Mouse (Mus musculus) left cerebral cortex, adult 18-20 months (tissue): Measurements from ENCODE around the gene Sncg. TPM values are rescaled to one million over a fixed set of nuclear protein-coding genes. Genes with fewer than 3 reads are reported as not detected.
"Not testable (repeated sequence)": the region's sequence is repeated elsewhere in the genome, so short reads cannot be mapped to it uniquely, and the experiment has no call there.

Experiments
- DNase-seq, 2 experiments: peaks; one replicate each; pipeline ENCODE4 v3.0.0; 2021 to 2022; ENCODE audit warnings: low spot score in 2 of 2, mixed read lengths in 1 of 2
- total RNA-seq, 2 experiments: library from RNA; stranded (reverse); gene quantifications; 2 replicates each; pipeline ENCODE4 v1.2.3; 2021

Sncg gene
- total RNA-seq, 2 experiments from 2014 or later: 5.4 to 5.8 TPM

DNA sequence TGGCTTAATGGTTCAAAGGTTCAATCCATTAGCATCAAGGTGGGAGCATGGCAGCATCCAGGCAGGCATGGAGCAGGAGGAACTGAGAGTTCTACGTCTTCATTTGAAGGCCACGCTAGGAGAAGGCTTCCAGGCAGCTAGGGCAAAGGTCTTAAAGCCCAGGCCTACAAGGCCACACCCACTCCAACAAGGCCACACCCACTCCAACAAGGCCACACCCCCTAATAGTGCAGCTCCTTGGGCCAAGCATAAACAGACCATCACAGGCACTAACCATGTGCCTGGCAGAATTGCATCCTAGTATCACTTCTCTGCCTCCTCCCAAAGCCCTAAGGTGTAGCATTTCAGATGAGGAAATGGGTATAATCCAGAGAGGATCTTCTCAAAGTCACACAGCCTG, 2.8 kb downstream of the Sncg start:
- DNase-seq: no peak

DNA sequence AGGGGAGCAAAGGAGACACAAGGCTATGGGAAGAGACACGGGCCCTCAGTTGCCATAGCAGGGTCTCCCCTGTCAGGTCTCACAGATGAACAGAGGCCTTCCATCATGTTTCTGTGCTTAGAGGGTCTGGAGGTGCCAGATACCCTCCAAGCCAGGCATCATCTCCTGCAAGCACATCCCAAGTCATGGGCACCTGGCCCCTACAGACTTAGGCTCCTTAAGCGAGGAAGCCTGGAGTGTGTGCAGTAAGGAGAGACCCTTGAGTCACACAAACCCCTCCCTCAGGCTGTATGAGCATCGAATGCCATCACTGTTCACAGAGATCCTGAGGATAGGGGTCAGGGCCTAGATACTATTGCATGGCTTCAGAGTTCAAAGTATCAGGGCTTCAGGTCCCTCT, 3.7 kb downstream of the Sncg start:
- no peak for DNase-seq

DNA sequence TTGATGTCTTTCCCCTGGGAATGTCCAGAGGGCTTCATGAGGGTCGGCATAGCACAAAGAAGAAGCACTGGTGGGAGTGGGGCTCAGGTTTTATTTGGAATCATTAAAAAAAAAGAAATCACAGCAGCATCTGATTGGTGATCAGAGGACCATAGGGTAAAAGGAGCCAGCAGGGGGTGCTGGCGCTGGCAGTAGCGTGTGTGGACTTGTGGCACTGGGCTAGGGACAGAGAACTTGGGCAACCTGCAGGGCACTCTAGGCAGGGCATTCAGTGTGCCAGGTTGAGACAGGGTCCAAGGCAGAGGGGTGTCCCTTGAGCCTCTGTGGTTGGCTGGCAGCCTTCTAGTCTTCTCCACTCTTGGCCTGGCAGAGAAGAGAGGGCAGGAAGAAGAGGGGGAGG, 4.4 kb downstream of the Sncg start:
- DNase-seq: no peak

DNA sequence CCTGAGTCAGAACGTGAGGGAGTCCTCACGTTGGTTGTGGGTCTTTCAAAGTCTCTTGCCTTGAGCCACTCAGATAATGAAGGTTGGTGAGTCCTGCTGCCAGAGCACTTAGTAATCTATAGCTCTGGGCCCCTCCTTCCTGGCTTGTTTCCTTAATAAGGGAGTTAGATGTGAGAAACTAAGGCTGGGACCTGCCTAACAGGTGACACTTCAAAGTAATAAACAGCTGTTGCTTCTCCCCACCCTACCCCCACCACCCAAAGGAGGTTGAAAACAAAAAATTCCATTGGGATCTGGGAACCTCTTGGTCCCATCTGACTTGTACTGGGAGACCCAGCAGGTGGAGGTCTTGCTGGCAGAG, 9.5 kb downstream of the Sncg start:
- no peak for DNase-seq

DNA sequence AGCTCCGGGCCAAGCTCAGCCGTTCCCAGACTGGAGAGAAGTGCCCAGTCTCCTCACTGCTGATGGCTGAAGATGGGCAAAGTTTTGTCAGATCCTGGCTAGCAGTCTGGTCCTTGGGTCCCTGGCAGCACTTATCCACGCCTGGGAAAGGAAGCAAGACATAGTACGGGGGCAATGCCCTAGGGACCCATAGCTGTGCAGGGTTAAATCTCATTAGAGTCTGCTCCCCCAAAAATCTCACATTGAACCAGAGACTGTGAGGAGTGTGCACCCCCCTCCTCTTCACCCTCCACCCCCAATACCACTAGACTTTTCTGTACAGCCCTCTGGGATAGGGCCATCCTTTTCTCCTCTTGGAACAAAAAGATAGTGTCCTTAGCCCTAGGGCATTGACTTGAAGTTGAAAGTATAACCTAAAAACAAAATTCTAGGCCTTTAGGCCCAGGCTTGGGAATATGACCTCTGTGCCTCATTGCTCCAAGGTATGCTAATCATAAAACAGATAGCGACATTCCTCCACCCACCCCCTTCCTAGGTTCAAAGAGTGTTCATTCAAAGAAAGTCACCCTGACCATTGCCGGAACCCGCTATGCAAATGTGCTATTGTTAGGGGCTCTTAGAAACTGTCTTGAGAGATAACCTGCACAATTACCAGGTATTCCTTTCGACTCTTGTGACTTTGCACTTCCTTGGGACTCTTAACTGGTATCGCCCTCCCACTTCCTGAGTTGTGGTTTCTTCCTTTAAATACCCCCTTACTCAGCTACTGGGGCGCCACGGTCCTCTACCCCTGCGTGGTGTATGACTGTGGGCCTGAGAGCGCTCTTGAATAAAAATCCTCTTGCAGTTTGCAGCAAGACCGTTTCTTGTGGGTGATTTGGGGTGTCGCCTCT, 10.1 kb downstream of the Sncg start:
- not testable (repeated sequence) for DNase-seq

DNA sequence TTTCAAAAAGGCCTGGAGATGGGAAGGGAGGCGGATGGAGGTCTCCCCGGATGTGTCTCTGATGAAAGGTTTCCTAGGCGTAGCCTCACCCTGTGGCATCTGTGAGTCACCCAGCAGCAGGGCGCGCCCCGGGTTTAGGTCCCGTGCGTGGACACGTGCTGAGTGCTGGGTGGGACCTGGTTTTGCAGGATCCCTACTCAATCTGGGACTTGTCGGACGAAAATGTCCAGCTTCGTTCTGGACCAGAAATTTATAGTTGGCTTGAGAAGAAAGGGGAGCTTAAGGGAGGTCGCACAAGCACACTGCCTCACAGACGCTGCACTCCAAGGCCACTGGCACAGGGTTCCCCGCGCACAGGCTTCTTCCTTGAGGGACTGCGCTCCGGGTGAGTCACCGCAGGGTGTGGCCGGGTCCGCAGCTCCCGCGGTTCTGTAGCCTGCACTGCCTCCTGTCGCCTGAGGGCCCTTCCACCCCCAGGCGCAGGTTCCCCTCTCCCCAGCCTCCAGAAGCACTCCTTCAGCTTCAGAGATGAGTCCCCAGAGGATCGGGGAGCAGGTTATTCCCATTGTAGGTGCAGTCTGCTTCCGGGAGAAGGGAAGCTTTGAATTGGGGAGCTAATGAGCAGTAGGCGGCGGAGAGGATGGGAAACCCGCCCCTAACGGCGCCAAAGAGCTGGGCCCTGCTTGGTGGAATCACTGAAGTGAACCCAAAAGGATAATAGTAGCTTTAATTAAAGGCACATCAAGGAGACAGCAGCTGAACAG, 10.9 kb downstream of the Sncg start:
- peak; percentile 50 to 54 for DNase-seq

DNA sequence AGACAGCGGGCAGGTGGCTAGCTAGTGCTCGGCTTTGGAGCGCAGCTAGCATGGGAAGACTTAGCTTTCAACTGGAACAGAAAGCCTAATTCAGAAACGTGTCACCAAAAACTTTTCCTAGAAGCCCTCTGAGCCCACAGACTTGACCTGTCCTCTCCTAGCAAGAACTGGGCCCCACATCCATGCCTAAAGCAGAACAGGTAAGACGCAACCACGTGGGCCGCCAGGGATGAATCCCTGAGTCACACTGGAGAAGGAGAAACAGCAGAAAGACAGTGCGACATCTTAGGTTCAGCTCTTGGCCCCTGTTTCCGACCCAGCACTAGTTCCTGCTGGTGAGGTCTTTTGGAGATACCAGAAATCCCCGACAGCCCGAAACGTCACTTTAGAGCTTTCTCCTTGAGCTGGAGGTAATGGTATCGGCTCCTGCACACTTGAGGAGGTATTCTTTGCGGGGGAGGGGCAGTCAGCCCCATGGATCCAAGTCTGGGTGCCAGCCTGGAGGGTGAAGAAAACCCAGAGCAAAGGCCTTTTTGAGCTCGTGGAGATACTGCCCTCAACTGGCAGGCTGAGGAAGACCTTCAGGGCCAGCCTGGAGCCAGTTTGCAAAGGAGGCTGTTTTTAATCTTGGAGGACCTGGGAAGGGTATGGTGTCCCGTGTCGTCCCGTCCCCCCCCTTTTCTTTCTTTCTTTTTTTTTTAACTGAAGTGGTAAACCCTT, 11.7 kb downstream of the Sncg start:
- DNase-seq: peak; percentile 59 to 60

DNA sequence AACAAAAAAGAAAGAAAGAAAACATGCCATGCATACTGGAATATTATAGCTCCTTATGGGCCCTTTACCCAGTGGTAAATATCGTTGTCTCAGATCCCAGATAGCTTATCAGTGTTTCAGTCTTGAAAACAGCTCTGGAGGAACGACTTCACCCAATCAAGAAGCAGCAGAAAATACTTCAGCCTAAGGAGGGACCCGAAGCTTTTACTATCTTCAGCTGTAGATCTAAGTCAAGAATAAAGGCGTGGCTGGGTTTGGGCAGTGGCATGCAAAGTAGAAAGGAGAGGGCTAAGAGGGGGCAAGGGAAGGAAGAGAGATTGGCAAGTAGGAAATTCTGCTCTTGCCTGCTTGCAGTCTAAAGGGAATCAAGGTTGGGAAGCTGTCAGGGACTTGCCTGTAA, 12.5 kb downstream of the Sncg start:
- no peak for DNase-seq

DNA sequence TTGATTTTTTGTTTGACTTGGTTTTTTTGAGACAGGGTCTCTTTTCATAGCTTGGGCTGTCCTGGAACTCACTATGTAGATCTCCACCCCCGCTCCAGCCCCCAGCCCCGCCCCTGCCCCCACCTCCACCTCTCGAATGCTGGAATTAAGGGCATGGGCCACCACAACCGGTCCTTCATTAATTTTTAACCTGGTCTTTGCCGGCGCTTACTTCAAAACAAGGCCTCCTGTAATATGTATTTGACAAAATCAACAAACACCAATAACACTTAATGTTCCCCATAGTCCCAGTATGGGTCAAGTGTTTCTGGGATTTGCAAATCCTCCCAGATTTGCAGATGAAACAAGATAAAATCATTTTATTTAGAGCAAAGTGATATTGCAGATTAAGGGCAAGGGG, 14.3 kb downstream of the Sncg start:
- no peak for DNase-seq

DNA sequence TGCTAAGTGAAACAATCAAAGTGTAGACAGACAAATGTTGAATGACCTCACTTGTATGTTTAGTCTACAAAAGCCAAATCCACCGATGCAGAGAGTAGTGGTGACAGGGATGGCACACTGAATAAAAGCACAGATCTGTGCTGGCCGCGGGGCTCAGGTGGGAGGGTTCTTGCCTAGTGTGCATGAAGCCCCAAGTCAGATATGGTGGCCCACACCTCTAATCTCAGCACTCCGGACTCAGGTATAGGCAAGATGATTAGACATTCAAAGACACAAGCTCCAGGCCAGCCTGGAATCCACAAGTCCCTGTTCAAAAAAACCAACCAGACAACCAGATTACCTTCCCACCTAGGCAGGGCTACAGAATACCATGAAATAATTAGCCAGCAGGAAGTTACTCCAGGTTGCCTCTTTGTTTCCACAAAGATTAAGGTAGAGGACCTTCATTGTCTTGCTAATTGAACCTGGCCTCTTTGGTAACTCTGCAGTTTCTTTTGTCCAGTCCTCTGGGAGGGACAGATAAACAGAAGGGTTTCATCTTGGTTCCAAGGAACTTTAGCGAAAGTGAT, 14.8 kb downstream of the Sncg start:
- no peak for DNase-seq

DNA sequence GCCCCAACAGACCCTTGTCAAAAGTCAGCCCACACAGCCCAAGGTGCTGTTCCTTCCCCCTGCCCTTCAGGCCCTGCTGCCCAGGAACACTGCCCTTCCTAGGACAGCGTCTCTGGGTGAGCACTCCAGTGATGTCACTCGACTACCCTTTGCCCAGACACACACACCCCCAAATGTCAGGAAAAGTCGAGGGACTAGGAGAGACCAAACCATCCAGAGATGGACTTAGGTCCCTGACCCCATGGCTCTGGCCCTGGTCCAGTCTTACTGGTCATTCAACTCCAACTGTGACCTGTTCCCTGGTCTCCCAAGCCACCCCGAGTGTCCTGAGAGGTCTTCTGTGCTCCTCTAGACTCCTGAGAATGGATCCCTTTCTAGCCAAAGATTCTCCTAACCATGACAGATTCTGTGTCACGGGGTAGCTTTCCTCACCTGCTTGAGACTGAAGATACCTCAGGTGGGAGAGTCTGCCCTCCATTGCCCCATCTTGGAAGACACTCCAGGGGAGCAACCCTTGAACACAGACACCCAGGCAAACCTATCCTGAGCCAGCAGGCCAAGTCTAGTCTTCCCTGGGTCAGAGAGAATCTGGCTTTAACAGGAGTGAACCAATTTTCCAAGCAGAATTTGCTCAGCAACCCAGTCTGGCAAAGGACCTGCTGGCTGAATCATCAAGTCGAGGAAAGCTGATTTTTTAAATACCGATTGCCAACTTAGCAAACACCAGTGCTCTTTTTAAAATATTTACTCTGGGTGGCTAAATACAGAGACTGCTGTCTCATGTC, 16.7 kb downstream of the Sncg start:
- no peak for DNase-seq

DNA sequence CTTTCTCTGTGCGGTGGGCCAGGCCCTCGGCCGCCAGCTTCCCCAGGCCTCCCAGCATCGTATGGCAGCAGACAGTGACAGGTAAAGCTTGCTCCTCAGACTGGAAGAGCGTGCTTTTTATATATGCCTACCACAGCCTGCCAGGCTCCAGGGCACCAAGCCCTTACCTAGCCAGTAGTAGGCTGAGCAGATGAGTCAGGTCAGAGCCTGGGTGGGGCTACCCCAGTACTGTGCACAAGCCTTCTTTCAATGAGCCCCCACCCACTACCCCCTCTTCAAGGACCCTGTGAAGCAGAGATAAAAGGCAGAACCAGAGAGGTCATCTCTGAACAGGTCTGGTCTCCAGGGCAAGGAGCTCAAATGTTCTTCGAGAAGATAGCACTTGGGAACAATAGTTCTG, 19.3 kb downstream of the Sncg start, which contains the start of gene Fam25c:
Gene Fam25c, minus strand, starts transcription at position 133 of the 400 bp plus-strand sequence.
- no peak for DNase-seq

DNA sequence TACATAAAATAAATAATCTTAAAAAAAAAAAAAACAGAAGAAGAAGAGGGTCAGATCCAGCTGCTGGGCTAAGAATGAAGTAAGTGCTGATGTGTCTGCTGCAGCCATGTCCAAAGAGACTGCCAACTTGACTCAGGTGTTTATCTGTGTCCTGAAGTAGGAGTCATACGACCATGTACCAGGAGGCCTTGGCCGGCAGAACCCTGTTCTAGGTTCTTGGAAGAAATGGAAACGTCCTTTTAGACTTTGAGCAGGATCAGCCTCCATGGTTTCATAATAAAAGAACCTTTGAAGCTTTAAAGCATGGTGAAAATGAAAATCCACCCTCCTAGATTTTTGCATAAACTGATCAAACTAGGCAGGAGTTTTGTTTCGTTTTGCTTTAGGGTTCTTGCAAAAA, 20.1 kb downstream of the Sncg start:
- no peak for DNase-seq

DNA sequence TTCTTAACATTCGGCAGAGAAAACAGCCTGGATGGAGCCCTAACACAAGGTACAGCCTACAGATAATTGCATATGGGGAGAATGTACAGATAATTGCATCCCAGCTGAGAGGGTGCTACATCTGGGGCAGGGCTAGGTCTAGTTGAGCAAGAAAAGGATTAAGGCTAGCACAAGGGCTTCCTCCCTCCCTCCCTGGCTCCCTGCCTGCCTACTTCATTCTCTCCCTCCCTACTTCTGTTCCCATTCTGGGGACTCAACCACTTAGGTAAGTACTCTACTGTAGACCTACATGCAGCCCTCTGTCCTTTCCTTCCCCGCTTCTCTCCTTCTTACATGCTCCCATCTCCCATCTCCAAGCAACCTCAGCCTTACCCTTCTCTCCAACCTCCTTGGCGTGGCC, 21.3 kb downstream of the Sncg start:
- DNase-seq: no peak

DNA sequence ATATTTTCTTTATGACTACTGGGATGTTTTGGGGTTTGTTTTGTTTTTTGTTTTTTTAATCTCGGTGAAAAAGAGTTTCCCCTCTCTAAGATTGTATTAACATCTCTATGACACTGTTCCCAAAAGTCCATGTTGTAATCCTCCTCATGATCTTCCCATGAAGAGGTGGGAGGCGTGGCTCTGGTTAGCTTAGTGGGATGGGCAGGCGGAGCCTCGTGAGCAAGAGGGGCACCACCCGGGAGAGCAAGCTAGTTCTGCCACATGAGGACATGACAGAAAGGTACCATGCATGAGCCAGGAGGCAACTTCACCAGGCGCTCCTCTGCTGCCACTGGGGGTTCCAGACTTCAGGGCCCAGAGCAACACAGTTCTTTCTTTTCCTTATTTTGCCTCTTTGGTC, 22.1 kb downstream of the Sncg start:
- no peak for DNase-seq

DNA sequence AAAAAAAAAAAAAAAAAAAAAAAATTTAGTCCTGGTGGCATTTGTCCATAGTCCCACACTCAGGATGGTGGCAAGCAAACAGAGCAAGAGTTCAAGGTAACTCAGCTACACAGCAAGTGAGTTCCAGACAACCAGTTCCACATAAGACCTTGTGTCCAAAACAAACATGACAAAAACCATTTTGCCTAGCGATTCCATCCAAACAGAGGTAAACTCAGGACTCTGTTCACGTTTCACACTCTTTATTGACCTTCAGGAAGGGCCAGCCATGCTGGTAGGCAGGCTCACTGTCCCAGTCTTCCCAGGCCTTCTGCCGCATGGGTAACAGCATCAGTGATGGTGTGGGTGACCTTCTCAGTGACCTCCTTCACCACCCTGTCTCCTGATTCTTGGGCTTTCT, 22.9 kb downstream of the Sncg start:
- DNase-seq: no peak

DNA sequence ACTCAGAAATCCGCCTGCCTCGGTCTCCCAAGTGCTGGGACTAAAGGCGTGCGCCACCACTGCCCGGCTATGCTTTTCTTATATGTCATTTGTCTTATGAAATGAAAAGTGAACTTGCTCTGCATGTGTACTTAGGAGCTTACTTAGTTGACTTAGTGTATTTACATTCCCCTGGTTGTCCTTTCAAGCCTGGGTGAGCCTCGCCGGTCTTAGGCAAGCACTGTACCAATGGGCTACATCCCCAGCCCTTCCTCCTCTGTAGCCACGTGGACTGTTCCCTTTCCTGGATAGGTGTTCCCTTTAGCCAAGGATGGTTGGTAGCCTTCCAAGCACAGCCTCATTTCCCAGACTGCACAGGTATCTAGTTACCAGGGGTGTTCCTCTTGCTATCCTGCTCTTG, 25.6 kb downstream of the Sncg start:
- no peak for DNase-seq

DNA sequence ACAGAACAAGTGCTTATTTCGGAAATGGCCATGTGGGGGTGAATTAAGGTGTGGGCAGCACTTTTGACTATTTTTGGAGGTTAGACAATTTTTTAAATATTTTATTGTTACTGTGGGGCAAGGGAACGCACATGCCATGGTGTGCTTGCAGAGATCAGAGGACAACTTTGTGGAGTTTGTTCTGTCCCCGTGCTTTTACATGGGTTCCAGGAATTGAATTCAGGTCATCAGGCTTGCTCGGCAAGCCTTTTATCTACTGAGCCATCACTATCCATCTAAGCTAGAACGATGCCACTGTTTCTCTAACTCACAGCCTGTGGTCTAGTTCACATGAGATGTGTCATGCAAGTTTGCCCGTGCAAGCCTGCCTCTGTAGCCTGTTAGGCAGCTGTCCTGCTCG, 26.3 kb downstream of the Sncg start:
- no peak for DNase-seq

DNA sequence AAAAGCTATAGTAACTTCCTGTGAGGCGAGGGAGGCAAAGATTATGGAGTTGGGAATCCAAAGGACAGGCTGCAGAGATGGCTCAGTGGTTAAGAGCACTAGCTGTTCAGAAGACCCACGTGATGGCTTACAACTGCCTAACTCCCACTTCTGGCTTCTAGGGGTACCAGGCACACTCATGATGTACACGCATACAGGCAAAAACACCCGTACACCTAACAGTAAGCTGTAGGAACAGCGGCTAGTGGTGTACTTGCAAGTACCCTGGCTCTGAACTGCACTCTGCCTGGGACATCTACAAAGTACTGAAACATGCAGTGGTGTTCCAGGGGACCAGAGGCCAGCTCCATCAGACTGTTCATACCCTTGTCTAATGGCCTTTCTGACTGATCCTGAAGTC, 27.5 kb downstream of the Sncg start:
- DNase-seq: no peak

DNA sequence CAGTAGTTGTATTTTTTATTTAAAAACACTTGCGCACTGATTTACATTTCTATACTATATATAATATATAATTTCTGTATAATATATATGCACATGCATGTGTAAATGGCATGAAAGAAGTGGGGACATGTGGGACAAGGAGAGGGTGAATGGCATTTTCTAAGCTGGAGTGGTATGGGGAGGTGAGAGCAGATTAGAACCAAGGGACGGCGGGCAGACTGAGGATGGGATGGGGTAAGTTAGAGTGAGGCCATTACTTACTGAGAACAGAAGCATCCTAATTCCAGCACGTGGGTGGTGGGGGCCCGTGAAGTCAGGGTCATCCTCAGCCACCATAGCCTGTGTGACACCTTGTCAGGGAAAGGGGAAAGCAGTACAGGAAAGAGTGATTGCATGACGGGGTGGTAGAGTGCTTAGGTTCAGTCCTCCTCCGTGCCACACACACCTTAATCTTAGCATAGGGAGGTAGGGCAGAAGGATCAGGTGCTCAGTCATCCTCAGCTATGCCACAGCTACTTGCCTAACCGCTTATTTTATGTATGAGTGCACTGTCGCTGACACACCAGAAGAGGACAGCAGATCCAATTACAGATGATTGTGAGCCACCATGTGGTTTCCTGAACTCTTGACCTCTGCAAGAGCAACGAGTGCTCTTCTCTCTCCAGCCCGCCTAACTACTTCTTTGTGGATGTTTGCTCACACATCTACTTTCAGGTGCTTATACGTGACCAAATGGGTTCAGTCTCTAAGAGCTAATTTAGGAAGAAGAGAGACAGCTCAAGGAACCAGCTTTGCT, 28.6 kb downstream of the Sncg start:
- DNase-seq: no peak
